Mouse (Mus musculus): ENCODE measurements around the gene Thap7. TPM values are rescaled to one million over a fixed set of nuclear protein-coding genes. Genes with fewer than 3 reads are reported as not detected.

Gene Thap7
- polyA plus RNA-seq, 1 experiment from 2014 or later, result 52.7 TPM

Other genes starting within 250 kb of the Thap7 start
- gene Serpind1, start 199.8 kb downstream of the Thap7 start, polyA plus RNA-seq (2015; fragmentation: Nextera tagmentation; extraction: Ambion mirVana), result 3.1 and 4.2 TPM in 2 replicates
- gene Snap29, start 125.2 kb downstream of the Thap7 start, polyA plus RNA-seq (2015; fragmentation: Nextera tagmentation; extraction: Ambion mirVana), result 13.5 and 14.4 TPM in 2 replicates
- gene Pi4ka, start 124.8 kb downstream of the Thap7 start, polyA plus RNA-seq (2015; fragmentation: Nextera tagmentation; extraction: Ambion mirVana), result 25.9 and 30.1 TPM in 2 replicates
- 53.3 and 57.8 TPM in 2 replicates for gene Crkl, start 79.1 kb downstream of the Thap7 start, polyA plus RNA-seq (2015; fragmentation: Nextera tagmentation; extraction: Ambion mirVana)
- 5.4 and 6.1 TPM in 2 replicates for gene Aifm3, start 41.5 kb downstream of the Thap7 start, polyA plus RNA-seq (2015; fragmentation: Nextera tagmentation; extraction: Ambion mirVana)
- gene Lztr1, start 22.4 kb downstream of the Thap7 start, polyA plus RNA-seq (2015; fragmentation: Nextera tagmentation; extraction: Ambion mirVana), result 72.7 and 82.6 TPM in 2 replicates
- 0.27 and 0.29 TPM in 2 replicates for gene Lrrc74b, start 30.1 kb upstream of the Thap7 start, polyA plus RNA-seq (2015; fragmentation: Nextera tagmentation; extraction: Ambion mirVana)
- 0.60 and 0.80 TPM in 2 replicates for gene P2rx6, start 30.7 kb upstream of the Thap7 start, polyA plus RNA-seq (2015; fragmentation: Nextera tagmentation; extraction: Ambion mirVana)
- gene Slc7a4, start 52.1 kb upstream of the Thap7 start, polyA plus RNA-seq (2015; fragmentation: Nextera tagmentation; extraction: Ambion mirVana), result 25.0 and 29.4 TPM in 2 replicates
- 26.8 and 27.5 TPM in 2 replicates for gene Smpd4, start 88.2 kb upstream of the Thap7 start, polyA plus RNA-seq (2015; fragmentation: Nextera tagmentation; extraction: Ambion mirVana)
- 4.0 and 6.7 TPM in 2 replicates for gene Ccdc74a, start 115.3 kb upstream of the Thap7 start, polyA plus RNA-seq (2015; fragmentation: Nextera tagmentation; extraction: Ambion mirVana)
- 38.0 and 43.0 TPM in 2 replicates for gene Med15, start 201.8 kb upstream of the Thap7 start, polyA plus RNA-seq (2015; fragmentation: Nextera tagmentation; extraction: Ambion mirVana)
- 52.3 and 55.6 TPM in 2 replicates for gene Klhl22, start 228.5 kb upstream of the Thap7 start, polyA plus RNA-seq (2015; fragmentation: Nextera tagmentation; extraction: Ambion mirVana)